Mouse (Mus musculus): ENCODE measurements around the gene Espn. TPM values are rescaled to one million over a fixed set of nuclear protein-coding genes. Genes with fewer than 3 reads are reported as not detected.

Espn gene
- 0.93 and 2.0 TPM in 2 replicates for polyA plus RNA-seq (2021; fragmentation: Nextera tagmentation)
- long read RNA-seq, experiment 1: 0 reads
- long read RNA-seq, experiment 2, partial matches to known transcripts: 0 of 1 reads
- long read RNA-seq, experiment 2, other reads (novel, unspliced or antisense): 1 of 1 reads

DNA sequence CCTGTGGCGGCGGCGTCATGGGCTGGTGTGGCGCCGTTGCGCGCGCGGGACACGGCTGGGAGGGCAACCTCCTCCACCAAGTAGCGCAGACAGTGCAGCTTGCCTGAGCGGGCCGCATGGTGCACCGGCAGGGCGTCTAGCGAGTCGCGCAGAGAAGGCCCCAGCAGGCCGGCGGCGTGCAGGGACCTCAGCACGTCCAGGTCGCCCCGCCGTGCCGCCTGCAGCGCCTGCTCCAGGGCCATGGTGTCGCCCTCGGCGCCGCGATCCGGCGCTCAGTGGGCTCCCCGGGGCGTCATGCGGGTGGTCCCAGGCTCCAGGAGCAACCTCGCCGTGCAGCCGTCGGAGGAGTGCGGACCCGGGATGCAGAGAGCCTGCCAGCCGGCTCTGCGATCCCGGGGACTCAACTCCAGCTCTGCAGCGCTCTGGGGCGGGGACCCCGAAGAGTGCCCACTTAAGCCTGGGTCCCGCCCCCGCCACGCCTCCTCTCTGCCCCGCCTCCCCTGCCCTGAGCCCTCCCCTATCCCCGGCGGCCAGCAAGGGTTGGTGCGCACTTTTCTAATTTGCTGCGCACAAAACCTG lies at the start of gene Espn:
Espn (minus strand) TSS at position 406 of the 579 bp plus-strand sequence.

DNA sequence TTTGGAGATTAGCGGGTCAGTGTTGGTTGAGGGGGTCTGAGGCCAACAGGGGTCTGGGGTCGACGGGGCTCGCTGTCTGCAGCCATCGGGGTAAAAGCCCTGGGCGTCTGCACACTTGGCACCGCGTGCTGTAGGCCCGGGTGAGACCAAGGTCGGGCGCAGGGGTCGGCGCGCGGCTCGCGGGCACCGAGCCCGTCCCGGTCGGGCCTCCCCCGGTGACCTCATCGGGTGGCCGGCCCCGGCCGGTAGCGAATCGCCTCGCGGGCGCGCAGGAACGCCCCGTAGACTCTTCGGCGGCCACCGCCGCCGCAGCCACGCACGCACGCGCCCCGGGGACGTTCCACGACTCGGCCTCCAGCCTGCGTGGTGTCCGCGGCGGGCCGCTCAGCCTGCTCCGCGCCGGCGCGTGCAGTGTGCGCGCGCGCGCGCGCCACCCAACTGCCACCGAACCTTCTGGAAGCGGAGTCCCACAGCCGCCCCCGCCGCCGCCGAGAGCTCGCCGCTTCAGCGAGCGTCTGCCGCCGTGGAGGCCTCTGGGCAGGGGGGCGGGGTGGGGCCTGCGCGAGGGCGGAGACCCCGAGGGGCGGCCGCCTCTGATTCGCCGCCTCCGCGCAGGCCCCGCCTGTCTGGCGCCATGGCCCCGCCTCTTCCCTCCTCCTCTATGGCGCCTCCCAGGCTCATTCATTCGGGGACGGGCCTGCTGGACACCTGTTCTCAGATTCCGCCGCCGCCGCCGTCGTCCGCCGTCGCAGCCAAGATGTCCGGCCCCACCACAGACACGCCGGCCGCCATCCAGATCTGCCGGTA lies 25.6 kb upstream of the Espn start, which contains the start of gene Acot7:
Acot7 (plus strand) TSS at position 598 of the 807 bp plus-strand sequence.

DNA sequence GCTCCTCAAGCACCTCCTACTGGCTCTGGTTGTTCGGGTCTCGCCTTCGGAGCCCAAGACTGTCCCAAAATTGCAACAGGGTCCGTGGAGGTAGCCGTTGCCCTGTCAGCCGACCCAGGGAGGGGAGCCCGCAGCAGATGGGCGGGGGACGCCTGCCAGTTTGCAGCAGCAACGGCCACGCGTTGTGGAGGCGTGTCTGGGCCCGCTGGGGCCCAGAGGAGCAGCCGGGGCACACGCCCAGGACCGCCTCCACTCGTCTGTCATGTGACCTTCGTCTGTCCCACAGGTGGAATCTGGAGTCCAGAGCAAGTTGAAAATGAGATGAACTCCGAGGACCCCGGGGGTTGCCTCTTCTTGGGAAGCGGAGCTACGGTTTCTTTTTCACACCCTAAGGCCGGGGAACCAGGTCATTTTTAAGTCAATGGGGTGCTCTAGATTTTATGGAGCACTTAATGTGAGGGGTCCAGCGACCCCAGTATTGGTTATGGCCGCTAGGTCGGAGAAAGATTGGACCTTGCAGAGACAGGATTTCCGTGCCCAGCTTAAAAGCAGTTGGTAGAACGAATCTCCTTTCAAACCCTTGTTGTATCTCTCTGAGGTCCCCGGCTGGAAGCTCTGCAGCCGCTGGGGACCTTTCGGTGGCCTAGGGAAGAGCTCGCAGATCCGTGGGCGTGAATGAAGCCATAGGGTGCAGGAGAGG lies 6.6 kb upstream of the Espn start, which contains the start of gene Hes2:
Hes2 (plus strand) TSS at position 283 of the 700 bp plus-strand sequence.

DNA sequence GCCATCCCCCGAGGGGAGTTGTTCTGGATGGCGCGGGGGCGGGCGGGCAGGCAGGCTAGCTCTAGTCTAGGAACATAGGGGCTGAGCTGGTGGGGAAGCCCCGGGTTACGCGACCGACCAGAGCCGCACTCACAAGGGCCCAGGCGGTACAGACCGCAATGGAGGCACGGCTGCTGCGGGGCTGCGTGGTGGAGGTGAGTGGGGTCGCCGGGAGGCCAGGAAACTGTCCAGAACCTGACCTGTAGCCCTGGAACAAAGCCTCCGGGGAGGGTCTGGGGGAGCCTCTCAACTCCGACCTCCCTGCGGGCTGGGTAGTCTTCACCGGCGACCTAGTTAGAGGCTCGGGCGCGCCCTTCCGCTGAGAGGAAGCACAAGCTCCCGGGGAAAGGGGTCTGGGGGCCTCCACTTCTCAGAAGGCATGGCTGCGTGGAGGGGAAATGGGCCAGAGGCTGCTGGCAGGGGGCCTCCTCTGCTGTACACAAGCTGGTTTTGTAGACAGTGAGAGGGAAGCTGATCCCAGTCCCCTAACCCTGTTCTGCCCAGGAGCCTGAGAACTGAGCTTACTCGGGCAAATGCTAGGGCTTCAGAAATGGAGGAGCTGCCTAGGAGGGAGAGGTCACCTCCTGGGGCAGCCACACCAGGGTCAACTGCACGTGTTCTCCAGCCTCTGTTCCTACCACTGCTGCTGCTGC lies 36.1 kb downstream of the Espn start, which contains the start of gene Tnfrsf25:
Tnfrsf25 (plus strand) TSS at position 14 of the 692 bp plus-strand sequence.

DNA sequence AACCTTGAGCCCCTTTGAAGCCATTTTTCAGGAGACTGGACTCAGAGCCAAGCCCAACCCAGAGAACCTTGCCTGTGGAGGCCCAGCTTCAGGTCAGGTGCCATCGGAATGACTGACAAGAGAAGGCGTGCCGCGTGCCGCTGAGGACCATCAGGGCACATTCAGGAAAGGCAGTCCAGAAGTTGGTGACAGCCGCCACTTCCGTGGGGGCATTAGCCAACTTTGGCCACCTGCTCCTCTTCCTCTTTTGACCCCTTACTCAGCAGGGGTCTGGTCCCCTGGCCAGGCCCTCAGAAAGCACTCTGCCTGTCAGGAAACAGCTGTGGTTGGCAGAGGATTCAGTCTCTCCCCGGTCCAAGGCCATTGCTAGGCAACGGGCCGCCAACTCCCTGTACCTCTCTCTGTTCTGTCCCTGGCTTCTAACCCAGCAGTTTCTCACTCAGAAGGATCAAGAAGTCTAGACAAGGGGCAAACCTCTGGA lies 80.0 kb downstream of the Espn start, which contains the start of gene Plekhg5:
Plekhg5 (plus strand) TSS at position 378 of the 481 bp plus-strand sequence.

Other genes starting within 250 kb of the Espn start
- gene Dnajc11, start 218.7 kb downstream of the Espn start, polyA plus RNA-seq (2021; fragmentation: Nextera tagmentation): 31.5 and 39.2 TPM in 2 replicates
- 18.2 and 24.9 TPM in 2 replicates for gene Thap3, start 163.4 kb downstream of the Espn start, polyA plus RNA-seq (2021; fragmentation: Nextera tagmentation)
- gene Phf13, start 156.1 kb downstream of the Espn start, polyA plus RNA-seq (2021; fragmentation: Nextera tagmentation): 5.4 and 8.9 TPM in 2 replicates
- 4.2 and 9.0 TPM in 2 replicates for gene Klhl21, start 143.6 kb downstream of the Espn start, polyA plus RNA-seq (2021; fragmentation: Nextera tagmentation)
- gene Zbtb48, start 124.7 kb downstream of the Espn start, polyA plus RNA-seq (2021; fragmentation: Nextera tagmentation): 6.2 and 6.5 TPM in 2 replicates
- 0.11 and 0.15 TPM in 2 replicates for gene Tas1r1, start 113.8 kb downstream of the Espn start, polyA plus RNA-seq (2021; fragmentation: Nextera tagmentation)
- 5.2 and 9.1 TPM in 2 replicates for gene Nol9, start 113.0 kb downstream of the Espn start, polyA plus RNA-seq (2021; fragmentation: Nextera tagmentation)
- gene Plekhg5, start 79.9 kb downstream of the Espn start, polyA plus RNA-seq (2021; fragmentation: Nextera tagmentation): 10.1 and 17.7 TPM in 2 replicates
- gene Tnfrsf25, start 36.4 kb downstream of the Espn start, polyA plus RNA-seq (2021; fragmentation: Nextera tagmentation): 0.10 and 0.37 TPM in 2 replicates
- gene Hes2, start 6.5 kb upstream of the Espn start, polyA plus RNA-seq (2021; fragmentation: Nextera tagmentation): not detected in 2 replicates
- 310 and 366 TPM in 2 replicates for gene Acot7, start 25.8 kb upstream of the Espn start, polyA plus RNA-seq (2021; fragmentation: Nextera tagmentation)
- 2.4 and 6.7 TPM in 2 replicates for gene Gpr153, start 121.9 kb upstream of the Espn start, polyA plus RNA-seq (2021; fragmentation: Nextera tagmentation)
- gene Hes3, start 139.3 kb upstream of the Espn start, polyA plus RNA-seq (2021; fragmentation: Nextera tagmentation): 0.13 and 0.26 TPM in 2 replicates
- 17.0 and 18.5 TPM in 2 replicates for gene Icmt, start 144.9 kb upstream of the Espn start, polyA plus RNA-seq (2021; fragmentation: Nextera tagmentation)
- gene Rnf207, start 166.6 kb upstream of the Espn start, polyA plus RNA-seq (2021; fragmentation: Nextera tagmentation): 1.6 and 1.9 TPM in 2 replicates
- 355 and 361 TPM in 2 replicates for gene Rpl22, start 173.4 kb upstream of the Espn start, polyA plus RNA-seq (2021; fragmentation: Nextera tagmentation)
- 73.6 and 117 TPM in 2 replicates for gene Chd5, start 186.3 kb upstream of the Espn start, polyA plus RNA-seq (2021; fragmentation: Nextera tagmentation)

Data from left cerebral cortex, adult 6 months (tissue).